Mouse (Mus musculus): ENCODE measurements at regions not wholly inside any gene's neighbourhood (a gene's known extent, or its start where the extent isn't known, plus 50 kb on each side); places are given as distances from the start of the nearest gene placed in this dataset.
A peak's percentile ranks its signal among the peaks of the same experiment; 100 is the strongest.

GRCm38 (mm10) chr6:143494341-143494740 is 327.3 kb downstream of the Etnk1 start:
- no peak overlapping the region for H3K4me3 ChIP-seq (ENCODE audit: insufficient read depth, poor library complexity, severe bottlenecking)
- no peak overlapping the region for H3ac ChIP-seq (ENCODE audit: control insufficient read depth, insufficient read length, low read depth)
- no peaks in the 10 kb centered on the region for H3K27me3 ChIP-seq (ENCODE audit: control insufficient read depth, insufficient read depth, insufficient read length)
- no peaks in the 10 kb centered on the region for H3K79me2 ChIP-seq (ENCODE audit: control insufficient read depth, insufficient read depth)
- H3K79me3 ChIP-seq (ENCODE audit: low read depth) = no peaks in the 10 kb centered on the region
- no peaks in the 10 kb centered on the region for H3K36me3 ChIP-seq (ENCODE audit: control insufficient read depth, insufficient read depth)
- TF ChIP-seq MAX (IDR thresholded peaks at IDR 0.05) (no peak), USF1 (IDR thresholded peaks at IDR 0.05; ENCODE audit: low read depth) (no peak), MYOD1 (IDR thresholded peaks at IDR 0.05; ENCODE audit: control insufficient read depth, insufficient read length, low read depth) (no peak), CTCF (IDR thresholded peaks at IDR 0.05; ENCODE audit: control insufficient read depth, insufficient read depth, insufficient read length) (no peak), CEBPB (IDR thresholded peaks at IDR 0.05; ENCODE audit: low read depth) (no peak), FOSL1 (IDR thresholded peaks at IDR 0.05; ENCODE audit: insufficient read depth, low read length, poor library complexity, severe bottlenecking) (no peak), MYOG (IDR thresholded peaks at IDR 0.05; ENCODE audit: control insufficient read depth, extremely low read depth, insufficient read length) (no peak)

GRCm38 (mm10) chr6:143494886-143495285 is 327.9 kb downstream of the Etnk1 start:
- H3K36me3 ChIP-seq (ENCODE audit: control insufficient read depth, insufficient read depth) = no peaks in the 10 kb centered on the region
- no peaks in the 10 kb centered on the region for H3K27me3 ChIP-seq (ENCODE audit: control insufficient read depth, insufficient read depth, insufficient read length)
- H3K79me2 ChIP-seq (ENCODE audit: control insufficient read depth, insufficient read depth) = no peaks in the 10 kb centered on the region
- no peak overlapping the region for H3K4me3 ChIP-seq (ENCODE audit: insufficient read depth, poor library complexity, severe bottlenecking)
- H3ac ChIP-seq (ENCODE audit: control insufficient read depth, insufficient read length, low read depth) = no peak overlapping the region
- H3K79me3 ChIP-seq (ENCODE audit: low read depth) = no peaks in the 10 kb centered on the region
- no peak for TF ChIP-seq MYOG (IDR thresholded peaks at IDR 0.05; ENCODE audit: control insufficient read depth, extremely low read depth, insufficient read length)
- no peak for TF ChIP-seq MAX (IDR thresholded peaks at IDR 0.05)
- peak; percentile 37 for TF ChIP-seq USF1 (IDR thresholded peaks at IDR 0.05; ENCODE audit: low read depth)
- no peak for TF ChIP-seq MYOD1 (IDR thresholded peaks at IDR 0.05; ENCODE audit: control insufficient read depth, insufficient read length, low read depth)

GRCm38 (mm10) chr6:143498764-143499163 is 331.7 kb downstream of the Etnk1 start:
- Histone ChIP-seq H3ac (ENCODE audit: control insufficient read depth, insufficient read length, low read depth) (no peak overlapping the region), H3K79me3 (ENCODE audit: low read depth) (no peaks in the 10 kb centered on the region), H3K36me3 (ENCODE audit: control insufficient read depth, insufficient read depth) (no peaks in the 10 kb centered on the region), H3K79me2 (ENCODE audit: control insufficient read depth, insufficient read depth) (no peaks in the 10 kb centered on the region), H3K4me3 (ENCODE audit: insufficient read depth, poor library complexity, severe bottlenecking) (no peak overlapping the region), H3K27me3 (ENCODE audit: control insufficient read depth, insufficient read depth, insufficient read length) (no peaks in the 10 kb centered on the region)
- TF ChIP-seq FOSL1 (IDR thresholded peaks at IDR 0.05; ENCODE audit: insufficient read depth, low read length, poor library complexity, severe bottlenecking) (no peak), MYOG (IDR thresholded peaks at IDR 0.05; ENCODE audit: control insufficient read depth, extremely low read depth, insufficient read length) (no peak), CEBPB (IDR thresholded peaks at IDR 0.05; ENCODE audit: low read depth) (no peak), USF1 (IDR thresholded peaks at IDR 0.05; ENCODE audit: low read depth) (no peak), CTCF (IDR thresholded peaks at IDR 0.05; ENCODE audit: control insufficient read depth, insufficient read depth, insufficient read length) (no peak), MAX (IDR thresholded peaks at IDR 0.05) (no peak), MYOD1 (IDR thresholded peaks at IDR 0.05; ENCODE audit: control insufficient read depth, insufficient read length, low read depth) (no peak)

GRCm38 (mm10) chr6:143499259-143500043 is 332.4 kb downstream of the Etnk1 start:
- TF ChIP-seq CTCF (IDR thresholded peaks at IDR 0.05; ENCODE audit: control insufficient read depth, insufficient read depth, insufficient read length) (no peak), USF1 (IDR thresholded peaks at IDR 0.05; ENCODE audit: low read depth) (no peak), MAX (IDR thresholded peaks at IDR 0.05) (no peak), MYOG (IDR thresholded peaks at IDR 0.05; ENCODE audit: control insufficient read depth, extremely low read depth, insufficient read length) (no peak)

GRCm38 (mm10) chr6:143502803-143503202 is 335.8 kb downstream of the Etnk1 start:
- TF ChIP-seq USF1 (IDR thresholded peaks at IDR 0.05; ENCODE audit: low read depth) (no peak), MYOG (IDR thresholded peaks at IDR 0.05; ENCODE audit: control insufficient read depth, extremely low read depth, insufficient read length) (no peak), MYOD1 (IDR thresholded peaks at IDR 0.05; ENCODE audit: control insufficient read depth, insufficient read length, low read depth) (no peak), CEBPB (IDR thresholded peaks at IDR 0.05; ENCODE audit: low read depth) (no peak), CTCF (IDR thresholded peaks at IDR 0.05; ENCODE audit: control insufficient read depth, insufficient read depth, insufficient read length) (no peak), MAX (IDR thresholded peaks at IDR 0.05) (no peak), FOSL1 (IDR thresholded peaks at IDR 0.05; ENCODE audit: insufficient read depth, low read length, poor library complexity, severe bottlenecking) (no peak)
- Histone ChIP-seq H3K36me3 (ENCODE audit: control insufficient read depth, insufficient read depth) (no peaks in the 10 kb centered on the region), H3ac (ENCODE audit: control insufficient read depth, insufficient read length, low read depth) (no peak overlapping the region), H3K4me3 (ENCODE audit: insufficient read depth, poor library complexity, severe bottlenecking) (no peak overlapping the region), H3K27me3 (ENCODE audit: control insufficient read depth, insufficient read depth, insufficient read length) (no peaks in the 10 kb centered on the region), H3K79me2 (ENCODE audit: control insufficient read depth, insufficient read depth) (no peaks in the 10 kb centered on the region), H3K79me3 (ENCODE audit: low read depth) (no peaks in the 10 kb centered on the region)

More at GRCm38 (mm10) chr6:143499259-143500043, 332.4 kb downstream of the Etnk1 start:
- Histone ChIP-seq H3K79me3 (ENCODE audit: low read depth) (no peaks in the 10 kb centered on the region), H3ac (ENCODE audit: control insufficient read depth, insufficient read length, low read depth) (no peak overlapping the region), H3K79me2 (ENCODE audit: control insufficient read depth, insufficient read depth) (no peaks in the 10 kb centered on the region), H3K27me3 (ENCODE audit: control insufficient read depth, insufficient read depth, insufficient read length) (no peaks in the 10 kb centered on the region), H3K36me3 (ENCODE audit: control insufficient read depth, insufficient read depth) (no peaks in the 10 kb centered on the region), H3K4me3 (ENCODE audit: insufficient read depth, poor library complexity, severe bottlenecking) (no peak overlapping the region)

GRCm38 (mm10) chr6:143503953-143504352 is 336.9 kb downstream of the Etnk1 start:
- no peak for TF ChIP-seq USF1 (IDR thresholded peaks at IDR 0.05; ENCODE audit: low read depth)
- H3K79me2 ChIP-seq (ENCODE audit: control insufficient read depth, insufficient read depth) = no peaks in the 10 kb centered on the region
- H3ac ChIP-seq (ENCODE audit: control insufficient read depth, insufficient read length, low read depth) = no peak overlapping the region
- H3K36me3 ChIP-seq (ENCODE audit: control insufficient read depth, insufficient read depth) = no peaks in the 10 kb centered on the region
- no peaks in the 10 kb centered on the region for H3K27me3 ChIP-seq (ENCODE audit: control insufficient read depth, insufficient read depth, insufficient read length)
- no peaks in the 10 kb centered on the region for H3K79me3 ChIP-seq (ENCODE audit: low read depth)
- no peak overlapping the region for H3K4me3 ChIP-seq (ENCODE audit: insufficient read depth, poor library complexity, severe bottlenecking)
